Mouse (Mus musculus) intestine, embryonic 14.5 days (tissue): ENCODE data around the gene Csnk1g1. TPM values are rescaled to one million over a fixed set of nuclear protein-coding genes. Genes with fewer than 3 reads are reported as not detected.

Experiments used
- ATAC-seq: fragments of 200-750 bp; cut with Nextera tagmentation; replicated peaks from 2 replicates; pipeline ENCODE4 v1.8.0; 2017; ENCODE audit warnings: low read depth, moderate number of reproducible peaks, moderate TSS enrichment, moderate library complexity; ENCODE audit not compliant: low FRiP score, low TSS enrichment
- DNase-seq: peaks from one replicate; pipeline ENCODE4 v3.0.0-alpha.2; 2018; ENCODE audit warnings: low spot score
- H3K27ac ChIP-seq: fragments of 300-500 bp; sonication (generic); 2 replicates; pipeline ENCODE4 v1.5.1; 2014; ENCODE audit warnings: low read depth, mild to moderate bottlenecking, control low read depth
- H3K27me3 ChIP-seq: fragments of 300-500 bp; sonication (generic); replicated peaks from 2 replicates; pipeline ENCODE4 v1.6.1; 2014; ENCODE audit warnings: low read length, control low read depth; ENCODE audit not compliant: control insufficient read depth, insufficient read depth
- H3K36me3 ChIP-seq: fragments of 300-500 bp; sonication (generic); 2 replicates; pipeline ENCODE4 v1.6.1; 2014; ENCODE audit warnings: low read length, control low read depth; ENCODE audit not compliant: control insufficient read depth, insufficient read depth
- H3K4me1 ChIP-seq: fragments of 300-500 bp; sonication (generic); replicated peaks from 2 replicates; pipeline ENCODE4 v1.6.1; 2014; ENCODE audit warnings: low read length, control low read depth, mixed read lengths; ENCODE audit not compliant: control insufficient read depth, insufficient read depth
- H3K4me2 ChIP-seq: fragments of 300-500 bp; sonication (generic); 2 replicates; pipeline ENCODE4 v1.6.1; 2014; ENCODE audit warnings: low read length
- H3K4me3 ChIP-seq: fragments of 300-500 bp; sonication (generic); 2 replicates; pipeline ENCODE4 v1.5.1; 2014; ENCODE audit warnings: low read depth, low read length, control low read depth, mixed read lengths
- H3K9ac ChIP-seq: fragments of 300-500 bp; sonication (generic); 2 replicates; pipeline ENCODE4 v1.6.1; 2014; ENCODE audit warnings: mild to moderate bottlenecking, low read length
- H3K9me3 ChIP-seq: fragments of 300-500 bp; sonication (generic); 2 replicates; pipeline ENCODE4 v1.6.1; 2016; ENCODE audit warnings: low read length, control low read depth; ENCODE audit not compliant: control insufficient read depth
- WGBS: fragments of 180-500 bp; shearing (Covaris S2); extraction: QIAGEN DNeasy Blood & Tissue Kit; methylation state at CpG from one replicate; pipeline ENCODE4 v1.1.7; 2014; 5-methylcytosine and 5-hydroxymethylcytosine counted together
- polyA plus RNA-seq: library from polyadenylated mRNA; unstranded; fragments of >200 nt; fragmentation: Nextera tagmentation; extraction: Ambion mirVana; gene quantifications from 2 replicates; pipeline ENCODE4 v1.2.1, GENCODE M21; 2014

Gene Csnk1g1
- polyA plus RNA-seq, 1 experiment from 2014 or later: 18.6 TPM

GRCm38 (mm10) chr9:66053620-66054019 is 144.9 kb downstream of the Csnk1g1 start:
- Histone ChIP-seq H3K9ac (no peak overlapping the region), H3K27ac (no peak overlapping the region), H3K36me3 (no peaks in the 10 kb centered on the region), H3K4me3 (no peak overlapping the region), H3K27me3 (no peaks in the 10 kb centered on the region), H3K4me2 (no peak overlapping the region), H3K4me1 (no peaks in the 10 kb centered on the region), H3K9me3 (0 out of 2 replicates have a peak, but pooled peaks cover 5% of the 10 kb centered on the region)
- ATAC-seq (no peak), DNase-seq (no peak)
- 37% methylated on average over 1 of the region's 1 CpGs for WGBS

- ATAC-seq: peak; percentile 99
- 1% methylated on average over 51 of the region's 51 CpGs for WGBS
- peak; percentile 95 for DNase-seq
- Histone ChIP-seq H3K27me3 (no peaks in the 10 kb centered on the region), H3K4me1 (peaks cover 14% of the 10 kb centered on the region), H3K27ac (peak within 1 kb of the TSS; percentile 69), H3K9me3 (no peaks in the 10 kb centered on the region), H3K36me3 (peaks cover 29% of the 10 kb centered on the region), H3K4me2 (peak within 1 kb of the TSS; percentile 87), H3K9ac (peak within 1 kb of the TSS; percentile 64), H3K4me3 (peak within 1 kb of the TSS; percentile 53)
These were observed 151.0 kb downstream of the Csnk1g1 start, which contains the start of gene Ppib for GRCm38 (mm10) chr9:66059583-66060307. Gene Ppib (plus strand): TSS chr9:66060222.

GRCm38 (mm10) chr9:66060308-66060647 is 151.6 kb downstream of the Csnk1g1 start:
- H3K36me3 ChIP-seq: peaks cover 33% of the 10 kb centered on the region
- peak overlapping the region; percentile 53 for H3K4me3 ChIP-seq
- H3K27me3 ChIP-seq: no peaks in the 10 kb centered on the region
- peak overlapping the region; percentile 64 for H3K9ac ChIP-seq
- H3K27ac ChIP-seq: peak overlapping the region; percentile 69
- no peaks in the 10 kb centered on the region for H3K9me3 ChIP-seq
- H3K4me1 ChIP-seq: peaks cover 14% of the 10 kb centered on the region
- H3K4me2 ChIP-seq: peak overlapping the region; percentile 87
- DNase-seq: no peak
- peak; percentile 73 for ATAC-seq
- under 1% methylated on average over 20 of the region's 20 CpGs for WGBS

GRCm38 (mm10) chr9:66060986-66061385 is 152.3 kb downstream of the Csnk1g1 start:
- Histone ChIP-seq H3K9ac (peak overlapping the region; percentile 64), H3K4me1 (peaks cover 14% of the 10 kb centered on the region), H3K4me3 (peak overlapping the region; percentile 53), H3K9me3 (no peaks in the 10 kb centered on the region), H3K36me3 (peaks cover 40% of the 10 kb centered on the region), H3K4me2 (peak overlapping the region; percentile 87), H3K27me3 (no peaks in the 10 kb centered on the region), H3K27ac (no peak overlapping the region)
- DNase-seq: no peak
- ATAC-seq: no peak
- WGBS: 21% methylated on average over 4 of the region's 4 CpGs

- peak overlapping the region; percentile 53; the same call in 1 of the 2 replicates for H3K4me3 ChIP-seq
- no peaks in the 10 kb centered on the region for H3K27me3 ChIP-seq
- H3K36me3 ChIP-seq: peaks cover 46% of the 10 kb centered on the region
- DNase-seq: no peak
- 86% methylated on average over 3 of the region's 3 CpGs for WGBS
- H3K4me2 ChIP-seq: peak overlapping the region; percentile 87
- no peak for ATAC-seq
- H3K9ac ChIP-seq: no peak overlapping the region; the same call in 1 of the 2 replicates
- H3K9me3 ChIP-seq: no peaks in the 10 kb centered on the region
- peaks cover 14% of the 10 kb centered on the region for H3K4me1 ChIP-seq
- no peak overlapping the region for H3K27ac ChIP-seq
These were observed 152.9 kb downstream of the Csnk1g1 start for GRCm38 (mm10) chr9:66061656-66062055.

- no peak overlapping the region for H3K4me3 ChIP-seq
- DNase-seq: no peak
- no peak overlapping the region for H3K9ac ChIP-seq
- H3K4me1 ChIP-seq: peaks cover 14% of the 10 kb centered on the region
- H3K4me2 ChIP-seq: no peak overlapping the region
- no peak overlapping the region for H3K27ac ChIP-seq
- 93% methylated on average over 3 of the region's 3 CpGs for WGBS
- H3K9me3 ChIP-seq: no peaks in the 10 kb centered on the region
- no peak for ATAC-seq
- H3K27me3 ChIP-seq: peaks cover 15% of the 10 kb centered on the region
- peaks cover 49% of the 10 kb centered on the region for H3K36me3 ChIP-seq
These were observed 154.7 kb downstream of the Csnk1g1 start for GRCm38 (mm10) chr9:66063446-66063845.

- Histone ChIP-seq H3K9me3 (no peaks in the 10 kb centered on the region), H3K27me3 (peaks cover 23% of the 10 kb centered on the region), H3K9ac (no peak overlapping the region), H3K4me1 (peaks cover 20% of the 10 kb centered on the region), H3K27ac (no peak overlapping the region), H3K36me3 (peaks cover 49% of the 10 kb centered on the region), H3K4me3 (no peak overlapping the region), H3K4me2 (no peak overlapping the region)
- ATAC-seq (no peak), DNase-seq (no peak)
- 95% methylated on average over 11 of the region's 11 CpGs for WGBS
These were observed 155.6 kb downstream of the Csnk1g1 start for GRCm38 (mm10) chr9:66064316-66064715.

GRCm38 (mm10) chr9:66066791-66067190 is 158.1 kb downstream of the Csnk1g1 start:
- 94% methylated on average over 3 of the region's 3 CpGs for WGBS
- Histone ChIP-seq H3K36me3 (peaks cover 46% of the 10 kb centered on the region), H3K27ac (no peak overlapping the region), H3K4me2 (no peak overlapping the region), H3K9ac (no peak overlapping the region), H3K4me3 (no peak overlapping the region), H3K9me3 (no peaks in the 10 kb centered on the region), H3K27me3 (peaks cover 29% of the 10 kb centered on the region), H3K4me1 (peaks cover 8% of the 10 kb centered on the region; the same call in 1 of the 2 replicates)
- DNase-seq (no peak), ATAC-seq (no peak)

GRCm38 (mm10) chr9:66067542-66067941 is 158.8 kb downstream of the Csnk1g1 start:
- Histone ChIP-seq H3K4me1 (peaks cover 8% of the 10 kb centered on the region; the same call in 1 of the 2 replicates), H3K4me3 (no peak overlapping the region), H3K4me2 (no peak overlapping the region), H3K9me3 (no peaks in the 10 kb centered on the region), H3K36me3 (peaks cover 40% of the 10 kb centered on the region), H3K9ac (no peak overlapping the region), H3K27me3 (peaks cover 29% of the 10 kb centered on the region), H3K27ac (no peak overlapping the region)
- DNase-seq (no peak), ATAC-seq (no peak)
- 25% methylated on average over 5 of the region's 5 CpGs for WGBS
